Mouse (Mus musculus): ENCODE data around the gene Ftsj1. TPM values are rescaled to one million over a fixed set of nuclear protein-coding genes. Genes with fewer than 3 reads are reported as not detected.

The Ftsj1 gene
- polyA plus RNA-seq, 1 experiment from 2014 or later = 30.2 TPM

- DNase-seq (ENCODE audit: low spot score) = no peak
Observed at GRCm38 (mm10) chrX:8219651-8220050, 32.6 kb downstream of the Ftsj1 start.

DNA sequence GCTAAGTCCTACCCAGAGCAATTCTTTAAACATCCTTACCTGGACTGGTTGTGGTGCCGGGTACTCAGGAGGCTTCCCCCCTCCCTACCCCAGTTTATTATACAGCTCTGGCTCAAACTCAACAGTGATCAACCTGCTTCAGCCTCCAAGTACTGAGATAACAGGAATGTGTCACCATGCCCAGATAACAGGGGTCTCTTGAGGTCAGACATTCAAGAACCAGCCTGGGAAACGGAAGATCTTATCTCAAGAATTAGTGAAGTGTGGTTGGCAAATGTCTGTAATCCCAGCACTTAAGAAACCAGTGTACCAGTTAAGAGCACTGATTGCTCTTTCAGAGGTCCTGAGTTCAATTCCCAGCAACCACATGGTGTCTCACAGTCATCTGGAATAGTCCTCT lies 34.1 kb downstream of the Ftsj1 start:
- DNase-seq (ENCODE audit: low spot score) = no peak

GRCm38 (mm10) chrX:8217383-8217782 lies 34.8 kb downstream of the Ftsj1 start:
- no peak for DNase-seq (ENCODE audit: low spot score)

GRCm38 (mm10) chrX:8211490-8212207 lies 40.6 kb downstream of the Ftsj1 start:
- DNase-seq (ENCODE audit: low spot score) = no peak

GRCm38 (mm10) chrX:8209720-8210119 lies 42.5 kb downstream of the Ftsj1 start:
- DNase-seq (ENCODE audit: low spot score) = no peak

DNA sequence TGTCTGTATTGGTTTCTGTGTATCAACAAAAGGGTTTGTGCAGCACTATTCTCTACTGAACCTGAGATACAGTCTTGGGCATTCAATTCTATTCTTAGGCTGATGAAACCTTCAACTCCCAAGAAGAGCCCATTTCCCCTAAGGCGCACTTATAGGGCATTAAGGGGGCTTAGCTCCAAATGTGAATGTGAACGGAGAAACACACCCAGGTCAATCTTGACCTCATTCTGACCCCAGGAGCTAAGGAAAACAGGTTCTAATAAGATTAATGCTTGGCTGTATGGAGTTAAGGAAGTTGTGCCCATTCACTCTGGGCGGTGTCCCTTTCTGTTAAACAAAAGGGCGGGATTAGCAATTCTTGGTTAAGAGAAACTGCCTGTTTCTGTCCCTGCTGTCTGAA lies 45.0 kb downstream of the Ftsj1 start:
- DNase-seq (ENCODE audit: low spot score) = no peak

DNA sequence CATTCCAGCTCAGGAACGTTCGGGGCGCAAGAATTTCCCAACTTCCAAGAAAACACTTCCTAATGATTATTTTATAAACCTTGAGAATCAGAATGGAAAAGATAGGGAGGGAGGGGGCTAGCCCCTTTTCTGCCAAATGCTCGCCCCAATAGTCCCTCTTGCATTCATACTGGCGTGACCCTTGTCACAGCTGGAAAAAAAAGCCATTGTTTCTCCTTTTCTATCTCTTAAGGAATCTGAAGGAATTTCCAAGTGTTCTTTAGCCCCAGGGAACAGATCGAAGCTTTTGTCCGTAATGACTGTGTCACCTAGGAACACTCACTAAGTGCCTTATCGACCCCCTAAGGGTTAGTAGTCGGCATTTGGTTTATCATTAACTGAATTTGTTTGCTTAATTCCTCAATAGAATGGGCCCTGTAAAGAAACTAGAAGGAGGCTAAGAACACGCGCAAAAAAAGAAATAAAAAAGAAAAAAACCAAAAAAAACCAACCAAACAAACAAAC lies 45.5 kb downstream of the Ftsj1 start:
- no peak for DNase-seq (ENCODE audit: low spot score)

DNA sequence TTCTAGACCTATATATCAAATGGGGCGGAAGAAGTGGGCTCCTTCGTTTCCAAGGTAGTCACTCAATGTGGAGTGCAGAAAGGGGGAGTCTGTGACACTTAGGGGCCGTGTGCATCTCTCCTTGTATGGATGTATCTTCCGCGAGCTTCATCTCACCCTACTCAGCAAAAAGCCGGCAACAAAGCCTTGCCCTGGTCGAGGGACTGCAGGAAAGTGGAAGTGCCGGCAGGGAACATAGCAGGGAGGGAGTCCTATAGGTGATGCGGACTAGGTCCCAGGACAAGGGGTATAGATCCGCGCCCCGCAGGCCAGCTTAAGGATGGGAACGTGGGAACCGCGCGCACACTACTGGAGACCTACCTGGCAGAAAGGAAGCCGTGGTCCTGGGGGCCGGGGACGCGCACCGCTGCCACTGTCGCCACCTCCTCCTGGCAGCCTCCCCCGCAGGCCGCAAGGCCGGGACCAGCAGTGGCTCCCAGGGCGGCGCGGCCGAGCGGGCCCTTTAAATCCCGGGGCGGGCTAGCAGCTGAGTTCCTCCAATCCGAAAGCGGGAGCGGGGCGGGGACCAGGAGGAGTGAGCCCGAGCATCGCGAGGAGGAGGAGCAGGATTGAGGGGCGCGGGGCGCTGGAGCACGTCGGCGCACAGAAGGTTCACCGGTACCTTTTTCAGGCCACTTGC lies 46.1 kb downstream of the Ftsj1 start, which contains the start of gene Porcn:
Gene Porcn, minus strand, starts transcription at position 511 of the 679 bp plus-strand sequence.
- DNase-seq (ENCODE audit: low spot score) = peak; percentile 9

DNA sequence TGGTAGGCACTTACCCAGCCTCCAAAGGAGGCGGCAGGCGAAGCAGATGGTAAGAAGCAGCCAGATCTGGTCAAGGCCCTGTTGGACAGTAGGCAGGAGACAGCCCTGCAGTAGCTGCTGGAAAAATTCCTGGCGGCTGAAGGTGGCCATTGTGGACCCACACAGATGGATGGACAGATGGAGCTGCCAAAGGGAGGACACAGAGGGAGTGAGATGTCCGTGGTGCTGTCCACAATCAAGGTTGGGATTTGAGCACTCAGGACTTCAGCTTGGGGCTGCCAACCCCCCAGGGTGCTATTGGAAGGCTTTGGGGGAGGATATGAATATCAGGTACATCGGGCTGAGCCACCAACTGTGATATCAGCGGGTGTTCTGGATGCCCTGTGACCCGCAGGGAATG lies 46.7 kb downstream of the Ftsj1 start:
- no peak for DNase-seq (ENCODE audit: low spot score)

- DNase-seq (ENCODE audit: low spot score) = no peak
Observed at GRCm38 (mm10) chrX:8205088-8205487, 47.1 kb downstream of the Ftsj1 start.

DNA sequence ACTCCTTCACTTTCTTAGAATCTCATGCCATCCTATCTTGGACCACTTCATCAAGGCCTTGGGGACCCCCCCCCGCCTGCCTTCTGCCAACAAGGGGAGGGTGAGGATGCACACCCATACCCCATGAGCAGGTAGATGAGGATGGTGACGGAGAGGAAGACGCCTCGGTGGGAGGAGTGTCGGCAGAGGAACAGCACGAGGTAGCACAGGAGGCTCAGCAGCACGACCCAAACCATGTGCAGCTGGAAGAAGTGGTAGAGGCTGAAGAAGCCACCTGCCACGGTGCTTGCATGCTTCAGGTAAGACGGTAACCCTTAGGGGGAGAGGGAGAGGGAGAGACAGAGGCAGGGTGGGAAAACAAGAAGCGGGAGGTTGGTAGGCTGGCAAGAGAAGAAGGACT lies 48.1 kb downstream of the Ftsj1 start:
- no peak for DNase-seq (ENCODE audit: low spot score)

DNA sequence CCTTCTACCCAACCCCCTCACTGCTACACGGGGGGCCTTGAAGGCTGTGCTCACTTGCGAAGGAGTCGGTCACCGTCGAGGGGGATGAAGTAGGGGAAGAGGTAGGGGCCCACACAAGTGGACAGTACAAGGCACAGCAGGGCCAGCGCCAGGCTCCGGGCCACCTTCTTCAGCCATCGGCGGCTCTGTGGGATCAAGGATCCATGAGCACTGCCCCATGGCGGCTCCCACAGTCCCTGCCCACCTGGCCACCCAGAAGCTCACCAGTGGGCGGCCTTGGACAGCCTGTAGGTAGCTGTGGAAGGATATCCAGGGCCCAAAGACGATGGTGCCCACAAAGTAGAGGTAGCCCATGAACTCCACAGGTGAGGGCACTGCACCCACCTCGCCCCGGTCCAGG lies 49.1 kb downstream of the Ftsj1 start:
- no peak for DNase-seq (ENCODE audit: low spot score)

GRCm38 (mm10) chrX:8193419-8193723 lies 58.8 kb downstream of the Ftsj1 start, which contains the start of gene Ebp:
Gene Ebp (minus strand): TSS chrX:8193512.
- DNase-seq (ENCODE audit: low spot score) = no peak

DNA sequence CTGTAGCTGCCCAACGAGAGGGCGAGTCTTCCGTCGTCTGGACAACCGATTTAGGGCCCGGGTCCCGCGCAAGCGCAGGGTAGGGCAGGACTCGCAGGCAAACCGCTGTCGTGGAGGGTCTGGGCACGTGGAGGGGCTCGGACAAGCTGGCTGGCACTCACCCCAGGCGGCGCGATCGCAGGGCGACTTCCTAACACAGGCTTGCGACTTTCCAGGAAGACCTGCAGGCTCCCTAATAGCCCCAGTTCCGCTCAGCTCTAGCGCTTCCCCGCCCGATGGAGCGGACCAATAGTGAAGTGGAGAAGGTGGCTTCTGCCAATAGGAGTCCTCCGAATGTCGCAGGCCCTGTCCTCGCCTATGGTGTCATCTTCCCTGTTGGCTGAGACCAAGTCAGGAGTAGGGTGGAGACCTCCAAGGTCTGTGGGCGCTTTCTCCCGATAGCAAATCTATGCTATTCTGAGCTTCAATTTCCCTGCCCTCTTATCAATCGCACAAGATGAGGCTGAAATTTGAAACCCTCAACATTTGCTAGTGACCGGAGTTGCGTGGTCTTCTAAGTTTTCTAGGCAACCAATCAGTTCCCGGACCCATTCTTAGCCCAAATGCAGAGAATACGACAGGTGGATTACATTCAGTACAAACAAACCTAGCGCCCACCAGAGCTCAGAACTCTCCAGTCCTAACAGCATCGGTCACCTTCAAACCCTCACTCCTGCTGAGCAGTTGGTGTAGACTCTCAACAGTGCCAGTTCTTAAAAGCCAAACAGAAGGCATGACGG lies 59.4 kb downstream of the Ftsj1 start:
- DNase-seq (ENCODE audit: low spot score) = peak; percentile 79

GRCm38 (mm10) chrX:8192126-8192639 lies 60.0 kb downstream of the Ftsj1 start:
- no peak for DNase-seq (ENCODE audit: low spot score)

Other genes with a start within 250 kb of the Ftsj1 start
- 0.27 TPM in 1 of 2 replicates, not detected in the other for gene Glod5, start 233.9 kb downstream of the Ftsj1 start, polyA plus RNA-seq (2015; fragmentation: Nextera tagmentation; extraction: Ambion mirVana)
- 60.7 and 62.4 TPM in 2 replicates for gene Suv39h1, start 177.6 kb downstream of the Ftsj1 start, polyA plus RNA-seq (2015; fragmentation: Nextera tagmentation; extraction: Ambion mirVana)
- 13.7 and 18.2 TPM in 2 replicates for gene Was, start 161.9 kb downstream of the Ftsj1 start, polyA plus RNA-seq (2015; fragmentation: Nextera tagmentation; extraction: Ambion mirVana)
- gene Wdr13, start 119.5 kb downstream of the Ftsj1 start, polyA plus RNA-seq (2015; fragmentation: Nextera tagmentation; extraction: Ambion mirVana) = 10.9 and 13.3 TPM in 2 replicates
- gene Rbm3, start 106.5 kb downstream of the Ftsj1 start, polyA plus RNA-seq (2015; fragmentation: Nextera tagmentation; extraction: Ambion mirVana) = 1,171 and 1,412 TPM in 2 replicates
- 10.7 and 12.0 TPM in 2 replicates for gene Tbc1d25, start 76.2 kb downstream of the Ftsj1 start, polyA plus RNA-seq (2015; fragmentation: Nextera tagmentation; extraction: Ambion mirVana)
- gene Ebp, start 58.9 kb downstream of the Ftsj1 start, polyA plus RNA-seq (2015; fragmentation: Nextera tagmentation; extraction: Ambion mirVana) = 53.4 and 59.1 TPM in 2 replicates
- 0.60 and 0.64 TPM in 2 replicates for gene Porcn, start 45.9 kb downstream of the Ftsj1 start, polyA plus RNA-seq (2015; fragmentation: Nextera tagmentation; extraction: Ambion mirVana)
- 0.16 and 0.26 TPM in 2 replicates for gene Slc38a5, start 18.7 kb upstream of the Ftsj1 start, polyA plus RNA-seq (2015; fragmentation: Nextera tagmentation; extraction: Ambion mirVana)
- not detected in 2 replicates for gene Ssxb10, start 75.0 kb upstream of the Ftsj1 start, polyA plus RNA-seq (2015; fragmentation: Nextera tagmentation; extraction: Ambion mirVana)
- gene Ssxb9, start 114.6 kb upstream of the Ftsj1 start, polyA plus RNA-seq (2015; fragmentation: Nextera tagmentation; extraction: Ambion mirVana) = not detected in 2 replicates
- not detected in 2 replicates for gene Ssxb1, start 160.9 kb upstream of the Ftsj1 start, polyA plus RNA-seq (2015; fragmentation: Nextera tagmentation; extraction: Ambion mirVana)
- gene Ssxb2, start 209.3 kb upstream of the Ftsj1 start, polyA plus RNA-seq (2015; fragmentation: Nextera tagmentation; extraction: Ambion mirVana) = not detected in 2 replicates

Data from thymus, postnatal 0 days (tissue).